ENCODE assay signal across 8 mouse cellular contexts in genomic region chr11:6033147-6033546, GRCm38 (mm10). TPM values are rescaled to one million over a fixed set of nuclear protein-coding genes. Genes with fewer than 3 reads are reported as not detected.
DNase-seq lines count a peak whose midpoint lies in the region; ATAC-seq and TF ChIP-seq lines count a peak whose summit lies in the region.

No protein-coding gene starts in this region.

- no peaks in the 10 kb centered on the region for H3K36me3 ChIP-seq in small intestine, adult 2 months (ENCODE audit: control insufficient read depth, insufficient read depth, low read length)

- TF ChIP-seq POLR2A in small intestine, adult 2 months (IDR thresholded peaks at IDR 0.05; ENCODE audit: low read depth, low read length), result no peak

- no peaks in the 10 kb centered on the region for H3K27me3 ChIP-seq in small intestine, adult 2 months (ENCODE audit: control insufficient read depth, insufficient read depth, low read length)

- ATAC-seq in erythroblast, adult 5-6 weeks (replicated peaks; ENCODE audit: low FRiP score, poor library complexity, severe bottlenecking), result peak; percentile 56

- no peak overlapping the region for H3K4me3 ChIP-seq in small intestine, adult 2 months (ENCODE audit: low read depth, low read length)

- no peak overlapping the region for H3K27ac ChIP-seq in small intestine, adult 2 months (ENCODE audit: insufficient read depth, low read depth, low read length)

- peaks cover 22% of the 10 kb centered on the region; the same call in 1 of the 2 replicates for H3K4me1 ChIP-seq in small intestine, adult 2 months (ENCODE audit: control insufficient read depth, insufficient read depth, insufficient read length, low read length)

- peak; percentile 63; the same call in 1 of the 2 replicates for TF ChIP-seq CTCF in small intestine, adult 2 months (IDR thresholded peaks at IDR 0.05; ENCODE audit: extremely low read depth, insufficient read length, insufficient replicate concordance, low read depth, low read length)

- peak; percentile 34 to 54 for DNase-seq in heart, adult 9 months (ENCODE audit: low spot score in 2 of 2)
- no peak for DNase-seq in heart, postnatal 25 days (ENCODE audit: low spot score)
- DNase-seq in CD4-positive helper T cell, adult 2 months (ENCODE audit: low read depth, low spot score), result peak; percentile 74
- DNase-seq in ZHBTc4 (ENCODE audit: low read depth, low spot score), result peak; percentile 65
- peak; percentile 65 to 69 for DNase-seq in layer of hippocampus, postnatal 10 days (ENCODE audit: low spot score in 2 of 2)
- DNase-seq in left cerebral cortex, postnatal 4 days, result no peak

- WGBS in small intestine, adult 2 months, result 58% methylated on average over 3 of the region's 3 CpGs

- intact Hi-C loops in heart, postnatal 25 days (cut with DNase I), result no loop called here
- intact Hi-C loops in left cerebral cortex, postnatal 4 days (cut with DNase I), result no loop called here

RNA-seq across cellular contexts. Expression of gene Camk2b, which starts 33.0 kb away (rescaled TPM):
- total RNA-seq in heart, postnatal 25 days (2021), result 1 to 10 TPM; 6.2 to 6.5 TPM
- not detected in 2 replicates for total RNA-seq in erythroblast, adult 5-6 weeks (2015; ENCODE audit: low replicate concordance)
- total RNA-seq in erythroblast, adult 5-6 weeks (2017; ENCODE audit: low replicate concordance), result 0.14 TPM in 1 of 2 replicates, not detected in the other
- 100 to 1,000 TPM; 808 to 852 TPM for total RNA-seq in layer of hippocampus, postnatal 10 days (2021)
- 1.2 and 8.1 TPM in 2 replicates for polyA plus RNA-seq in small intestine, adult 2 months (2012; rRNA removed)
- 100 to 1,000 TPM; 593 to 607 TPM for total RNA-seq in left cerebral cortex, postnatal 4 days (2021)

Comparison
In these comparisons a context has a peak if more than half of its experiments do, and no peak if none do; other contexts are left out.
1. DNase-seq: peak in heart, adult 9 months (2 of 2), CD4-positive helper T cell, adult 2 months (single experiment), ZHBTc4 (single experiment) and layer of hippocampus, postnatal 10 days (2 of 2); none in heart, postnatal 25 days (single experiment) and left cerebral cortex, postnatal 4 days (single experiment).
2. RNA of gene Camk2b, which starts 33.0 kb away (total RNA-seq): 808 to 852 TPM in layer of hippocampus, postnatal 10 days and 593 to 607 TPM in left cerebral cortex, postnatal 4 days; 6.2 to 6.5 TPM in heart, postnatal 25 days and 0.14 TPM in erythroblast, adult 5-6 weeks; every median in the first group is over 10 times any median in the second.